Mouse (Mus musculus) hindbrain, embryonic 13.5 days (tissue): ENCODE data around the gene Rgl3. TPM values are rescaled to one million over a fixed set of nuclear protein-coding genes. Genes with fewer than 3 reads are reported as not detected.

Experiments used
- ATAC-seq: fragments of 200-750 bp; cut with Nextera tagmentation; 2 replicates; pipeline ENCODE4 v1.8.0; 2017; ENCODE audit warnings: moderate TSS enrichment; ENCODE audit not compliant: low FRiP score
- H3K27ac ChIP-seq: fragments of 300-500 bp; sonication (generic); 2 replicates; pipeline ENCODE4 v1.5.1; 2015; ENCODE audit warnings: inconsistent platforms, mild to moderate bottlenecking, moderate library complexity
- H3K27me3 ChIP-seq: fragments of 300-500 bp; sonication (generic); 2 replicates; pipeline ENCODE4 v1.6.1; 2015; ENCODE audit warnings: mild to moderate bottlenecking, inconsistent platforms
- H3K36me3 ChIP-seq: fragments of 300-500 bp; sonication (generic); 2 replicates; pipeline ENCODE4 v1.6.1; 2015; ENCODE audit warnings: mild to moderate bottlenecking, inconsistent platforms
- H3K4me1 ChIP-seq: fragments of 300-500 bp; sonication (generic); replicated peaks from 2 replicates; pipeline ENCODE4 v1.6.1; 2015; ENCODE audit warnings: inconsistent platforms
- H3K4me2 ChIP-seq: fragments of 300-500 bp; sonication (generic); 2 replicates; pipeline ENCODE4 v1.6.1; 2015; ENCODE audit warnings: inconsistent platforms, mild to moderate bottlenecking, moderate library complexity
- H3K4me3 ChIP-seq: fragments of 300-500 bp; sonication (generic); 2 replicates; pipeline ENCODE4 v1.5.1; 2015; ENCODE audit warnings: mild to moderate bottlenecking, inconsistent platforms
- H3K9ac ChIP-seq: fragments of 300-500 bp; sonication (generic); 2 replicates; pipeline ENCODE4 v1.6.1; 2015; ENCODE audit warnings: mild to moderate bottlenecking, inconsistent platforms
- H3K9me3 ChIP-seq: fragments of 300-500 bp; sonication (generic); 2 replicates; pipeline ENCODE4 v1.6.1; 2016; ENCODE audit warnings: inconsistent platforms
- WGBS: fragments of 180-500 bp; shearing (Covaris S2); methylation state at CpG from one replicate; pipeline ENCODE4 v1.1.7; 2015; 5-methylcytosine and 5-hydroxymethylcytosine counted together
- polyA plus RNA-seq: library from polyadenylated mRNA; unstranded; fragments of >200 nt; fragmentation: Nextera tagmentation; extraction: Ambion mirVana; gene quantifications from 2 replicates; pipeline ENCODE4 v1.2.1, GENCODE M21; 2015

Gene Rgl3
- polyA plus RNA-seq, 1 experiment from 2014 or later, result 1.1 TPM

DNA sequence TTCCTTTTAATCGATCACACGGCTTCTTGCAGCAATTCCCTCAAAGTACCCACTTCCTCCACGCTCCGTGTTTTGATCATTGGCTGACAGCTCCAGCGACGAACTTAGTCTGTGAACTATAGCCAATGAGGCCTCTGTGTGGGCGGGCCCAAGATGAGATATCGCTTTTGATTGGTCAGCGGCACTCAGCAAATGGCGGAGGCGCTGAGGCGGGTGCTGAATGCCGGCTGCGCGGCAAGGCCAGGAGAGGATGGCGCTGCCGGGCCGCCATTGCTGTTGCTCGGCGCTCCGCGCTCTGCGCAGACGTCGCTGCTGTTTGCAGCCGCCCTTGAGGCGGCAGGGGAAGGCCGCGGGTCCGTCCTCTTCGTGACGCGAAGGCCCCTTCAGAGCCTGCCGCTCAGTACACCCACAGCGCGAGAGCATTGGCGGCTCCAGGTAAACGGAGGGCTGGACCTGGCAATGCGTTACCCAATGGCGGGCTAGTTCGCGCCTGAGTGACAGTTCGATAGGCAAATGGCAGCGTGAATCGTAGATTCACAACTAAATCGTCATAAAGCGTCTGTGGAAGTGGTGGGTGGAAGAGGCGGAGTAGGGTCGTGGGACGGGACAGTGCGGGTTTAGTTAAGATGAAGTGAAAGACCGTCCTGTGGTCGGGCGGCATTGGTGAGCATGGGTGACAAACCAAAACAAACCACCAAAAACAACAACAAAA, 33.5 kb downstream of the Rgl3 start, which contains the start of gene Swsap1:
Swsap1 (plus strand) TSS at position 186 of the 712 bp plus-strand sequence.
- Histone ChIP-seq H3K4me1 (peaks cover 26% of the 10 kb centered on the region), H3K9me3 (no peaks in the 10 kb centered on the region), H3K27me3 (peaks cover 26% of the 10 kb centered on the region), H3K9ac (peak within 1 kb of the TSS; percentile 82), H3K36me3 (peaks cover 7% of the 10 kb centered on the region; the same call in 1 of the 2 replicates), H3K27ac (peak within 1 kb of the TSS; percentile 97), H3K4me3 (peak within 1 kb of the TSS; percentile 61), H3K4me2 (peak within 1 kb of the TSS; percentile 59)
- peak; percentile 99 for ATAC-seq
- WGBS, result under 1% methylated on average over 54 of the region's 54 CpGs

DNA sequence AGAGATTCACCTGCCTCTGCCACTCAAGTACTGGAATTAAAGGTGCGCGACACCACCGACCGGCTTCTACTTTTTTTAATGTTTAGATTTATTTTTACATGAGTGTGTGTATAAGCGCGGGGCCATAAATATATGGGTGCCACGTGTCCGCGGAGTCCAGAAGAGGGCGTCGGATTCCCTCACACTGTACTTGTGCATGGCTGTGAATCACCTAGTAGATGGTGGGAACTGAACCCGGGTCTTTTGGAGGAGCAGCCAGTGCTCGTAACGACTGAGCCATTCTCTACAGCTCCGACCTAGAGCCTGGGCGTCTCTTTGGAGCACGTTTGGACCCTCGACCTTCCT, 34.0 kb downstream of the Rgl3 start:
- Histone ChIP-seq H3K36me3 (peaks cover 7% of the 10 kb centered on the region; the same call in 1 of the 2 replicates), H3K4me1 (peaks cover 21% of the 10 kb centered on the region), H3K4me3 (peak overlapping the region; percentile 61), H3K27me3 (peaks cover 21% of the 10 kb centered on the region), H3K27ac (peak overlapping the region; percentile 97), H3K4me2 (peak overlapping the region; percentile 59), H3K9ac (peak overlapping the region; percentile 66), H3K9me3 (no peaks in the 10 kb centered on the region)
- WGBS, result 3% methylated on average over 18 of the region's 18 CpGs
- peak; percentile 74 for ATAC-seq

DNA sequence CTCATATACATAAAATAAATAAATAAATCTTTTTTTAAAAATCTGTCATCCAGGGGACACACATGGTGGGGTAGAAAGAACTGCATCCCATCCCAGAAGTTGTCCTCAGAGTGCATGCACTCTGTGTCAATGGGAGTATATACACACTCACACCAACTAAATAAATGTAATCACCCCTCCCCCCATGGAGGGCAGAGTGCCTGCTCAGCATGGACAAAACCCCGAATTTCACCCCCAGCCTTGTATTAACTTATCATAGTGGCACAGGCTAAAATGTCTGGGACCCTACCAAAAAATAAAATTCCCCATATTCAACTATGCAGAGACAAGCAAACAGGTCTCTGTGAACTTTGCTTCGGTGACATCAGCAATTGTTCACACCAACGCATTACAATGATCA, 34.6 kb downstream of the Rgl3 start:
- Histone ChIP-seq H3K4me2 (peak overlapping the region; percentile 59; the same call in 1 of the 2 replicates), H3K36me3 (peaks cover 7% of the 10 kb centered on the region; the same call in 1 of the 2 replicates), H3K27me3 (peaks cover 17% of the 10 kb centered on the region), H3K27ac (no peak overlapping the region), H3K4me3 (peak overlapping the region; percentile 61; the same call in 1 of the 2 replicates), H3K4me1 (peaks cover 21% of the 10 kb centered on the region), H3K9me3 (no peaks in the 10 kb centered on the region), H3K9ac (no peak overlapping the region)
- WGBS, result 72% methylated on average over 3 of the region's 3 CpGs
- ATAC-seq, result no peak

DNA sequence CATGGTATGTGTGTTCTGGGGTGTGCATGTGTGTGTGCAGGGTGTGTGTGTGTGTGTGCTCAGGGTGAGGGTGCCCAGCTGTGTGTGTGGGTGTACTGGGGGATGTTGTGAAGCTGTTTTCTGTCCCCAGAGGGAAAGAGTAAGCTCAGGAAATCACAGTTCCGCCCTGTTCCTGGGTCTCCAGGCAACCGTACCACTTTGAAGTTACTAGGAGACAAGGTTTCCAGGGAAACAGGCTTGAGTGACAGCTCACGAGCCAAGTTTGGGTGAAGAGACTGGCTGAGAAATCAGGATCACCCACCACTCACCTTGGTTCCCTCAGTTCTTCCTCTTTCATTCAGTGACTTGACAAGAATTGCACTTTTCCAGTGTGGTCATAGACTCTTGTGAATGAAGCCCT, 35.6 kb downstream of the Rgl3 start:
- WGBS, result 8% methylated on average over 3 of the region's 3 CpGs
- Histone ChIP-seq H3K27me3 (peaks cover 16% of the 10 kb centered on the region; the same call in 1 of the 2 replicates), H3K9me3 (no peaks in the 10 kb centered on the region), H3K4me3 (no peak overlapping the region), H3K27ac (no peak overlapping the region), H3K4me1 (peaks cover 21% of the 10 kb centered on the region), H3K4me2 (no peak overlapping the region), H3K9ac (no peak overlapping the region), H3K36me3 (peaks cover 4% of the 10 kb centered on the region; the same call in 1 of the 2 replicates)
- ATAC-seq, result no peak

DNA sequence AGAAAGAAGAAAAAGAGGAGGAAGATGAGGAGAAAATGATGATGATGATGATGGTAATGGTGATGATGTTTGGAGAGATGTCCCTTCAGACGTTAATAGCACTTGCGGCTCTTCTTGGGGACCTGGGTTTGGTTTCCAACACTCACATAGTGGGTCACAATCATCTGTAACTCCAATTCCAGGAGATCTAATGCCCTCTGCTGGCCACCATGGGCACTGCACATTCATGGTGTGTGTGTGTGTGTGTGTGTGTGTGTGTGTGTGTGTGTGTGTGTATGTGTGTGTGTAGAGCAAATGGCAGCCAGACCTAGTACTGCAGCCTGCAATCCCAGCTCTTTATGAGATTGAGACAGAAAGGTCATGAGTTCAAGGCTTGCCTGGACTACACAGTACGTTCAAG, 37.3 kb downstream of the Rgl3 start:
- Histone ChIP-seq H3K4me2 (no peak overlapping the region), H3K4me1 (peaks cover 24% of the 10 kb centered on the region), H3K27me3 (peaks cover 24% of the 10 kb centered on the region), H3K4me3 (no peak overlapping the region), H3K36me3 (peaks cover 10% of the 10 kb centered on the region), H3K27ac (no peak overlapping the region), H3K9ac (no peak overlapping the region), H3K9me3 (no peaks in the 10 kb centered on the region)
- WGBS, result 89% methylated on average over 3 of the region's 3 CpGs
- no peak for ATAC-seq

DNA sequence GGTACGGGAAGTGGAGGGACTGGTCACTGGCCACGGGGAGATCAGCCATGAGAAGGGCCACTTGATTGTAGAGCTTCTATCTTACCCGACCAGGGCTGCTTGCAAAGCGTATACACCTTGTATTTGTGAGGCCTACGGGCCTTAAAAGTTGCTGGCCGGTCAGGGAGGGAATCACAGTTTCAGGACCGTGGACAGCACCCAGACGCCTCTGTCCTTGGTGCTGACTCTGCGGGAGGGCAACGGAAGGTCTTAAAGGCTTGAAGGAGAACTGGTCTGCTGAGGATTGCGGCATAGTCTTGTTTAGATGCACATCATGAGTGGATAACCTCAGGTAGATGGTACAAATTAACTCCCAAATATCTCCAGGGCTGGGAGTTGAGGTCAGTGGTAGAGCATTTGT, 38.9 kb downstream of the Rgl3 start:
- peaks cover 40% of the 10 kb centered on the region for H3K27me3 ChIP-seq
- no peak for ATAC-seq
- 19% methylated on average over 11 of the region's 11 CpGs for WGBS
- no peak overlapping the region for H3K4me2 ChIP-seq
- no peak overlapping the region for H3K4me3 ChIP-seq
- H3K36me3 ChIP-seq, result peaks cover 23% of the 10 kb centered on the region
- no peaks in the 10 kb centered on the region for H3K9me3 ChIP-seq
- peaks cover 17% of the 10 kb centered on the region for H3K4me1 ChIP-seq
- no peak overlapping the region for H3K27ac ChIP-seq
- no peak overlapping the region for H3K9ac ChIP-seq

DNA sequence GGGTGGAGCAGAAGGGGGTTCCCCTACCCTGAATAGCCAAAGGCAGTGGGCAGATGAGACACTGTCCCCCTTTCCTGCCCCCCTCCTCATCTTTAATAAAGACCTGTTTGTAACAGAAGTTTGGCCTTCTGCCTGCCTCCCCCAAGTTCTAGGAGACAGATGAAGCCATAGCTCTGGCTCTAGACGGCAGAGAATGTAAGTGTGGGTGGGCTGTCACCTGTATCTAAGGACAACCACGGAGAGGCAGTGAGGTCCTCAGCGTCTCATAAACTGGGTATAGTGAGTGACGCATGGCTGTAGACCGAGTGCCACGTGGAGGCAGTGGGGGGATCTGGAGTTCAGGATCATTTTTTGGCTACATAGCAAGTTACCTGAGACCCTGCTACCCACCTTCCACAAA, 40.5 kb downstream of the Rgl3 start:
- Histone ChIP-seq H3K27ac (no peak overlapping the region), H3K36me3 (peaks cover 31% of the 10 kb centered on the region), H3K9ac (no peak overlapping the region), H3K9me3 (no peaks in the 10 kb centered on the region), H3K27me3 (peaks cover 42% of the 10 kb centered on the region), H3K4me3 (no peak overlapping the region), H3K4me1 (peaks cover 12% of the 10 kb centered on the region), H3K4me2 (no peak overlapping the region)
- WGBS, result 66% methylated on average over 6 of the region's 6 CpGs
- no peak for ATAC-seq

DNA sequence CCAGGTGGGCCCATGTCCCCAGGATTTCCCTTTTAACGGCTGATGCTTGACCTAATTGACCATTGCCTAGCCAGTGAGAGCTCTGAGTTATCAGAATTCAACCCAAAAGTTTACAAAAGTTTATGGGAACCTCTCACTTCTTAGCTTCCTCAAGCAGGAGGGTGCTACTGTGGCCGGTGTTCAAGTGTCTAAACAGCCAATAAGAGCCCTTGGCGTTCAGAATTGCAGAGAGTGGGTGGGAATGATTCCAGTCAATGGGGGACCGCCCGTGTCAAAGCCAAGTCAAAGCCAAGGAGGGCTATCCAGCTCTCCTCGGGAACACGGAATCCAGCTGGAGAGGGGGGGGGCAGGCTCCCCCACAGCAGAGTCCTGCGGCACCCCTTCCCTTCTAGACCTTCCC, 41.1 kb downstream of the Rgl3 start:
- no peak overlapping the region for H3K9ac ChIP-seq
- no peak overlapping the region for H3K4me3 ChIP-seq
- no peak for ATAC-seq
- H3K36me3 ChIP-seq, result peaks cover 31% of the 10 kb centered on the region
- H3K9me3 ChIP-seq, result no peaks in the 10 kb centered on the region
- peaks cover 42% of the 10 kb centered on the region for H3K27me3 ChIP-seq
- H3K27ac ChIP-seq, result no peak overlapping the region
- peaks cover 6% of the 10 kb centered on the region; the same call in 1 of the 2 replicates for H3K4me1 ChIP-seq
- H3K4me2 ChIP-seq, result no peak overlapping the region
- 62% methylated on average over 8 of the region's 8 CpGs for WGBS

DNA sequence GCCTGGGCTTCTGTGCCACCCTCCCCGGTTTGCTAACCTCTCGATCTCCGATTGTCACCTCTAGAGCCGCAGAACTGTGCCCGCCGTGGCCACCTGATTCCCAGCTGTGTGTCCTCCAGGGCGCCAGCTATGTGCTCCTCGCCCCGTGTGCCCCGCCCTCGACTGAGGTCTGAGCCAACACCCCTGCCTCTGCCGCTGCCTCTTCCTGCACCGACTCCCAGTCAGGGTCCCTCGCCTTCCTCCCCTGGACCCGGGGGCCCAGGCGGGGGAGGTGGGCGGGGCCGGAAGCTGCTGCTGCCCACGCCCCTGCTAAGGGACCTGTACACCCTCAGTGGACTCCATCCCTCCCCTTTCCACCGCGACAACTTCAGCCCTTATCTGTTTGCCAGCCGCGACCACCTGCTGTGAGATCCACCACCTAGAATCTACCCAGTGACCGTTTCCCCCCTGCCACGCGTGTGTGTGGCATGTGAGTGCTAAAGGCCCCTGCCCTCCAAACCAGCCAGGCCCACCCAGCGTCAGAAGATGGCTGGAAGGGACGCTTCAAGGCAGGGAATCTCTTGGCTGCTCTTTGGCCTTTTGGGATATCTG, 41.6 kb downstream of the Rgl3 start:
- no peak; the same call in 1 of the 2 replicates for ATAC-seq
- 7% methylated on average over 28 of the region's 28 CpGs for WGBS
- Histone ChIP-seq H3K4me1 (0 out of 2 replicates have a peak, but pooled peaks cover 5% of the 10 kb centered on the region), H3K27me3 (peaks cover 42% of the 10 kb centered on the region), H3K9ac (no peak overlapping the region), H3K27ac (no peak overlapping the region), H3K4me2 (no peak overlapping the region), H3K4me3 (no peak overlapping the region), H3K9me3 (no peaks in the 10 kb centered on the region), H3K36me3 (peaks cover 33% of the 10 kb centered on the region)

DNA sequence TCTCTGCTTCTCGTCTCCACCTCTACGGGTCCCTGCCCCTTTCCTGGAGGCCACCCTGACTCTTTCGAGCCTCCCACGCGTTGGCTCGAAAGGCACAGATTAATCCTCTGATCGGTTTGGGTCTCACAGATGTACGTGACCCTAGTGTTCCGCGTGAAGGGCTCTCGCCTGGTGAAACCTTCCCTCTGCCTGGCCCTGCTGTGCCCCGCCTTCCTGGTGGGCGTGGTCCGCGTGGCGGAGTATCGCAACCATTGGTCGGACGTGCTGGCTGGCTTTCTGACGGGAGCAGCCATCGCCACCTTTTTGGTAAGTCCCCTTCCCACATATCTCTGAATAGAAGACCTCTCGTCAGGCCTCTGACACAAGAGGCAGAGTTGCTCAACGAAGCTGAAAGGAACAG, 45.0 kb downstream of the Rgl3 start:
- WGBS, result 22% methylated on average over 23 of the region's 23 CpGs

DNA sequence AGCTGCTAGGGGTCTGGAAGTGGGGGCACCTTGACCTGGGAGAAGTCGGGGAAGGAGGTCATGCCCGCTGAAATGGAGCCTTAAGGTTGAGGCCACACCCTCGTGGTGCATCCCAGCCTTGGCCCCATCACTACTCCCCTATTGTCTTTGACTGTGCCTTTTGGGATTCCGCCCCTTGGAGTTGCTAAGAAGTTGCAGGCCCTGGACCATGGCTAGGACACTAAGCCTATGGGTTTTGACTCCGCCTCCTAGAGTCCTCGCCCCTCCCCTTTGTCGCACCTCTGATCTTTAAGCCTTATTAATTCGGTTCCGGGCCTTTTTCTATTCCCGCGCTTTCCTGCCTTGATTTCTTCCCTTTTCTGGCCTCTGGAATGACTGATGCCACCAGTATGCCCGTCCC, 45.6 kb downstream of the Rgl3 start:
- Histone ChIP-seq H3K4me3 (no peak overlapping the region), H3K27ac (no peak overlapping the region), H3K27me3 (peaks cover 32% of the 10 kb centered on the region), H3K9me3 (no peaks in the 10 kb centered on the region), H3K36me3 (peaks cover 66% of the 10 kb centered on the region), H3K4me2 (no peak overlapping the region), H3K4me1 (peaks cover 14% of the 10 kb centered on the region), H3K9ac (no peak overlapping the region)
- ATAC-seq, result no peak
- 47% methylated on average over 12 of the region's 12 CpGs for WGBS

More for the DNA sequence above, 45.0 kb downstream of the Rgl3 start:
- Histone ChIP-seq H3K27ac (no peak overlapping the region), H3K27me3 (peaks cover 38% of the 10 kb centered on the region), H3K4me2 (no peak overlapping the region), H3K36me3 (peaks cover 63% of the 10 kb centered on the region), H3K9me3 (no peaks in the 10 kb centered on the region), H3K9ac (no peak overlapping the region), H3K4me1 (peaks cover 8% of the 10 kb centered on the region), H3K4me3 (no peak overlapping the region)
- ATAC-seq, result no peak

DNA sequence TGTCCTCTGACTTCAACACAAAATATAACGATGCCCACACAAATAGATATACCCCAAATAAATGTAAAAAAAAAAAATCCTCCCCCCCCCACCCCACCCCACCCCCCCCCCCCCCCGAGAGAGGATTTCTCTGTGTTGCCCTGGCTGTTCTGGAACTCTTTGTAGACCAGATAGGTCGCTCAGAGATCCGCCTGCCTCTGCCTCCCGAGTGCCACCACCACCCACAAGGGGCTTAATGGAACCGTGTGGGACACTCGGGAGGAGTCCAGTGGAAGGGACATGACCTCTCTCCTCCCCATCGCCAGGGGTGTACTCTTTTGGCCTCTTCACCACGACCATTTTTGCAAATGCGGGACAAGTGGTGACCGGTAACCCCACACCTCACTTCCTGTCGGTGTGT, 46.2 kb downstream of the Rgl3 start:
- Histone ChIP-seq H3K27ac (no peak overlapping the region), H3K4me2 (no peak overlapping the region), H3K4me1 (peaks cover 20% of the 10 kb centered on the region), H3K4me3 (no peak overlapping the region), H3K36me3 (peaks cover 69% of the 10 kb centered on the region), H3K9me3 (no peaks in the 10 kb centered on the region), H3K9ac (no peak overlapping the region), H3K27me3 (peaks cover 26% of the 10 kb centered on the region)
- no peak for ATAC-seq
- WGBS, result 83% methylated on average over 12 of the region's 12 CpGs
